11 mouse cellular contexts compared by ENCODE assay signal in the genomic region with DNA sequence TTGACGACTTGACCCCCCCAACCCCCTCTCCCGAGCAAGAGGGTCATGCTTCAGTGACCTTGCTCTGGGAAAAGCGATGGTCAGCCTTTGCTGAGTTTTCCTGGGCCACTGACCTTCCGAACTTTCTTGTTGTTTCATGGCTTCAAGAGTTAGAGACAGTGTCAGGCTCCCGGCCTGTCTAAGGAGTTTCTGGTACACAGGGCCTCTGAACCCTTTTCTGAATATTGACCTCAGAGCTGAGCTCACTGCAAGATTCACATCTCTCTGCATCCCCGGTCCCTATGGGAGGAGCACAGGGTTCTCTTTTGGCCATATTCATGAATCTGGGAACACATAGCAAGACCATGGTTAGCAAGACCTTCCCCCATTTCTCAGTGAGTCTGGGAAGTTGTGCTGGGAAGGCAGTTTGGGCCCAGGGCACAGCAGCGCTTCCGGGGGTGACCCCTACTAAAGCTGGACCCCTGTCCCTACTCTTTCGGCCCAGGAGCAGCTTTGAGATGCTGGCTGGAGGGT. TPM values are rescaled to one million over a fixed set of nuclear protein-coding genes. Genes with fewer than 3 reads are reported as not detected.
DNase-seq lines count a peak whose midpoint lies in the region; ATAC-seq and TF ChIP-seq lines count a peak whose summit lies in the region.
"Had no signal": no experiment of that assay in that cellular context is flagged by ENCODE, and none has a peak within 500 bp of the region (broad histone marks: within the 10 kb centered on the region; RNA-seq: fewer than 3 reads in every experiment).

No protein-coding gene starts in this region.

- H3K9me3 ChIP-seq in forebrain, postnatal 0 days (ENCODE audit: low read length) = no peaks in the 10 kb centered on the region
- no peaks in the 10 kb centered on the region for H3K9me3 ChIP-seq in midbrain, embryonic 12.5 days
- no peaks in the 10 kb centered on the region for H3K9me3 ChIP-seq in neural tube, embryonic 15.5 days (replicated peaks)
- H3K9me3 ChIP-seq: embryonic facial prominence, embryonic 13.5 days had no signal

- H3K4me1 ChIP-seq in forebrain, postnatal 0 days (ENCODE audit: insufficient read depth) = peaks cover 12% of the 10 kb centered on the region; the same call in 1 of the 2 replicates
- H3K4me1 ChIP-seq in midbrain, embryonic 12.5 days = peaks cover 58% of the 10 kb centered on the region
- peaks cover 44% of the 10 kb centered on the region for H3K4me1 ChIP-seq in neural tube, embryonic 15.5 days

- H3K9ac ChIP-seq in forebrain, postnatal 0 days = peak overlapping the region; percentile 46; the same call in 1 of the 2 replicates
- peak overlapping the region; percentile 54 for H3K9ac ChIP-seq in midbrain, embryonic 12.5 days (replicated peaks)
- no peak overlapping the region; the same call in 1 of the 2 replicates for H3K9ac ChIP-seq in neural tube, embryonic 15.5 days (replicated peaks)
- H3K9ac ChIP-seq: embryonic facial prominence, embryonic 13.5 days had no signal

- ATAC-seq in forebrain, postnatal 0 days = no peak
- ATAC-seq in midbrain, embryonic 12.5 days (ENCODE audit: low FRiP score, low read depth) = no peak
- no peak for ATAC-seq in neural tube, embryonic 15.5 days (ENCODE audit: low FRiP score)

- H3K4me3 ChIP-seq in layer of hippocampus, adult 2 months = no peak overlapping the region
- H3K4me3 ChIP-seq in forebrain, postnatal 0 days (ENCODE audit: low read depth, low read length) = peak overlapping the region; percentile 40
- peak overlapping the region; percentile 23; the same call in 1 of the 2 replicates for H3K4me3 ChIP-seq in midbrain, embryonic 12.5 days
- H3K4me3 ChIP-seq in neural tube, embryonic 15.5 days (replicated peaks) = no peak overlapping the region

- peak overlapping the region; percentile 95 for H3K4me2 ChIP-seq in forebrain, postnatal 0 days (ENCODE audit: low read depth)
- H3K4me2 ChIP-seq in midbrain, embryonic 12.5 days (replicated peaks) = peak overlapping the region; percentile 77
- H3K4me2 ChIP-seq in neural tube, embryonic 15.5 days = peak overlapping the region; percentile 87

- no peaks in the 10 kb centered on the region for H3K36me3 ChIP-seq in forebrain, postnatal 0 days (ENCODE audit: insufficient read depth)
- no peaks in the 10 kb centered on the region for H3K36me3 ChIP-seq in midbrain, embryonic 12.5 days
- H3K36me3 ChIP-seq in neural tube, embryonic 15.5 days = no peaks in the 10 kb centered on the region
- H3K36me3 ChIP-seq: embryonic facial prominence, embryonic 13.5 days had no signal

- TF ChIP-seq CTCF in layer of hippocampus, adult 2 months (conservative IDR thresholded peaks at IDR 0.05) = no peak
- no peak for TF ChIP-seq CTCF in forebrain, postnatal 0 days (IDR thresholded peaks at IDR 0.05; ENCODE audit: low read depth)

- DNase-seq in layer of hippocampus, adult 2 months (ENCODE audit: low spot score in 2 of 2) = no peak
- DNase-seq in layer of hippocampus, adult 8-10 months (ENCODE audit: low spot score in 2 of 2) = no peak
- peak; percentile 9 for DNase-seq in forebrain, postnatal 0 days
- DNase-seq in yolk sac, embryonic 10.5 days (ENCODE audit: low spot score) = no peak
- no peak for DNase-seq in heart, adult 18-20 months
- no peak for DNase-seq in kidney, postnatal 25 days
- DNase-seq: heart, postnatal 4 days; thymus, postnatal 14 days had no signal

- 15% methylated on average over 9 of the region's 9 CpGs for WGBS in forebrain, postnatal 0 days
- WGBS in midbrain, embryonic 12.5 days = 5% methylated on average over 9 of the region's 9 CpGs
- WGBS in neural tube, embryonic 15.5 days = 12% methylated on average over 9 of the region's 9 CpGs

- H3K27ac ChIP-seq in layer of hippocampus, adult 2 months = peak overlapping the region; percentile 89
- peak overlapping the region; percentile 98 for H3K27ac ChIP-seq in forebrain, postnatal 0 days (ENCODE audit: low read depth, low read length)
- H3K27ac ChIP-seq in midbrain, embryonic 12.5 days (replicated peaks) = peak overlapping the region; percentile 97
- peak overlapping the region; percentile 81 for H3K27ac ChIP-seq in neural tube, embryonic 15.5 days (replicated peaks)
- H3K27ac ChIP-seq: embryonic facial prominence, embryonic 13.5 days had no signal

- no peaks in the 10 kb centered on the region for H3K27me3 ChIP-seq in forebrain, postnatal 0 days (ENCODE audit: insufficient read depth, low read length)
- H3K27me3 ChIP-seq in midbrain, embryonic 12.5 days = peaks cover 92% of the 10 kb centered on the region
- H3K27me3 ChIP-seq in neural tube, embryonic 15.5 days (replicated peaks) = peaks cover 8% of the 10 kb centered on the region; the same call in 1 of the 2 replicates

RNA-seq across cellular contexts. Expression of gene Polg, which starts 30.7 kb away (rescaled TPM):
- 100 to 1,000 TPM in 1 of 2 experiments, 10 to 100 TPM in 1; 76.5 to 101 TPM for total RNA-seq in layer of hippocampus, adult 2 months (2021)
- 100 to 1,000 TPM in 1 of 4 experiments, 10 to 100 TPM in 3; 87.5 to 101 (median 95.1) TPM for total RNA-seq in layer of hippocampus, adult 8-10 months (2022)
- total RNA-seq in forebrain, postnatal 0 days (2014; rRNA removed) = 51.1 and 52.9 TPM in 2 replicates
- polyA plus RNA-seq in forebrain, postnatal 0 days (2015; fragmentation: Nextera tagmentation; extraction: Ambion mirVana) = 17.4 and 19.4 TPM in 2 replicates
- polyA plus RNA-seq in midbrain, embryonic 12.5 days (2016; fragmentation: Nextera tagmentation; extraction: Ambion mirVana) = 41.2 and 44.5 TPM in 2 replicates
- polyA plus RNA-seq in neural tube, embryonic 15.5 days (2015; fragmentation: Nextera tagmentation; extraction: Ambion mirVana) = 24.2 and 25.0 TPM in 2 replicates
- total RNA-seq in heart, adult 18-20 months (2021) = 10 to 100 TPM; 56.1 to 60.0 TPM

Comparison
In these comparisons a context has a peak if more than half of its experiments do, and no peak if none do; other contexts are left out.
1. H3K4me3 ChIP-seq: peak in forebrain, postnatal 0 days (single experiment) and midbrain, embryonic 12.5 days (single experiment); none in layer of hippocampus, adult 2 months (single experiment) and neural tube, embryonic 15.5 days (single experiment).
2. Peak in every context shown above with its lines, with median percentiles within 50 percentile points of each other: H3K27ac ChIP-seq and H3K4me2 ChIP-seq.